Mouse (Mus musculus) A20 (cell line): Measurements from ENCODE around the gene Gabrr2.
"Not testable (repeated sequence)": the region's sequence is repeated elsewhere in the genome, so short reads cannot be mapped to it uniquely, and the experiment has no call there.

ENCODE experiments used
- DNase-seq: peaks from one replicate; pipeline ENCODE4 v3.0.0-alpha.2; 2011; ENCODE audit warnings: low read depth, low spot score

Gene Gabrr2

DNA sequence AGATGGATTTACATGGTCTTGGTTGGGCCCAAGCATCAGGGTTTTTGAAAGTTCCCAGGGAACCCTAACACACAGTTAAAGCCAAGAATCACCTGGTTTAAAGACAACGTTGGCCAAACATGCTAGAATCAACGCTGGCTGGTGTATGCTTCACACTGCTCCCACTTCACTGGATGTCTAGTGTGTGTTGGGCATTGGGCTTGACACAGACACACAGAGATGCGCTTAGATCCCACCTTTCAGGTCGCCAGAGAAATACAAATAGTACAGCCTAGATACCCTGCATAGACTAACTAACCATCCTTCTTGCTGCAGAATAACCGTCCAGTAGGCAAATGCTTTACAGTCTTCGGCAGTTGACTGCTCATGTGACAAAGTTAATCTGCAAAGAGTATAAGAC lies 7.5 kb downstream of the Gabrr2 start:
- DNase-seq = no peak

DNA sequence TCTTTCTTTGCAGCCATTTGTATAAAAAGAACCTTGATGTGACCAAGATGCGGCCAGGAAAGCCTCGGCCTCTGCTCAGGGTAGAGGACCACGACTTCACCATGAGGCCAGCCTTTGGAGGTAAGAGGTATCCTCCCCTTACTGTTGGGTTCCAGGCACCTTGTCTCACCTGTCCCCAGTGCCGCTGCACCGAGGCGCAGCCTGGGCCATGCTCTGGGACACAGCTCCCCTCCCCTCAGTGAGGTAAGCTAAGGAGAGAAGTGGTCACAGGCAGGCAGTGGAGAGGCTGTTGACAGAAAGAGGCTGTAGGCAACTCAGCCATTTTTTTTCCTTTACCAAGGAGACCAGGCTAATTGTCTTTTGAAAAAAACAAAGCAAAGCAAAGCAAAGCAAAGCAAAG lies 8.5 kb downstream of the Gabrr2 start:
- no peak for DNase-seq

- DNase-seq = peak; percentile 74
Measured at GRCm38 (mm10) chr4:33072526-33073161, 9.8 kb downstream of the Gabrr2 start.

DNA sequence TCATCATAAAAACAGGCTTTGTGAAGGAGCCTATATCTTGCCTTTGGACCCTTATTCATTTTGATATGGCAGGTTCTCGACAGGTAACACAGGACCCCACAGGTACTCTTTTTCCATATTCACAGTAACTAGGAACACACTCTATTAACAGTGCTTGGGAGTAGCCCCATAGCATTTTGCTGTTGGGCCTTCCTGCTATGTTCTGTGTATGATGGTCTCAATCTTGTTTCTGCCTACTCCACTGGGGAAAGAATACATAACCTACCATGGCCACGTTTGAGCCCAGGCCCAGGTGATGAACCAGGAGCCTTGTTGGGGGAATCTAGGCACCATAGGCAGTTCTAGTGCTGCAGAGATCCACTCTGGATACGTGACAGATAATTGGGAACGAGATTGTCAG lies 11.6 kb downstream of the Gabrr2 start:
- no peak for DNase-seq

DNA sequence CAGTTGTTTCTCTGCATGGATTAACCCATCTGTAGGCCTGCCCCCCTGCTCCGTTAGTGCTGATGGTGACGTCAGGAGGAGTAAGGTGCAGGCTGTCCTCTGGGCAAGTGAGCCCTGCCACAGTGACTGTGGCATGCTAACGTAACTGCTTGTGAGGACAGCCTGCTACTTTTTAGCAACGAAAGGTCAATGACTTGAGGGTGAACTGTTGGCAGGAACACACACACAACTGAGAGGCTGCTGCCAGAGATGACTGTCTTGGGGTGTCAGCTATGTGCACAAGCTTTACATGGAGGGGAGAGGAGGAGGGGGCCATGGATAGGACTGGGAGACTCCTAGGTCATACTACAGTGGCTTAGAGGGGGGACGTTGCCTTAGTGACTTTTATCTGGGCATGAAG lies 12.1 kb downstream of the Gabrr2 start:
- no peak for DNase-seq

GRCm38 (mm10) chr4:33075776-33076524 lies 13.2 kb downstream of the Gabrr2 start:
- no peak for DNase-seq

DNA sequence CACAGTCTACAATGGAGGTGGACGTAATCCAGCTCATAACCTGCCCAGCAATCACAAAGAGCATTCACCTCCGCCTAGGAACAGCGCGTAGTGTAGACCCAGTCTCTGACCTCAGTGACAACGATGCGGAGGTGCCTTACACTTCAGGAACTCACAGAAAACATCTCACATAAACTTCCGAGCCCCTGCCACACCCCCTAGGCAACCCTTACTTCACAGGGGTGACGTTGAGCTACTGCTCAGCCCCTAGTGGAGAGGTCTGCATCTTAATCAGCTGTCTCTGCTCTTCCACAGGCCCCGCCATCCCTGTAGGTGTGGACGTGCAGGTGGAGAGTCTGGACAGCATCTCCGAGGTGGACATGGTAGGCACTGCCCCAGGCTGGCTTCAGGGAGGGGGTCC lies 14.4 kb downstream of the Gabrr2 start:
- no peak for DNase-seq

DNA sequence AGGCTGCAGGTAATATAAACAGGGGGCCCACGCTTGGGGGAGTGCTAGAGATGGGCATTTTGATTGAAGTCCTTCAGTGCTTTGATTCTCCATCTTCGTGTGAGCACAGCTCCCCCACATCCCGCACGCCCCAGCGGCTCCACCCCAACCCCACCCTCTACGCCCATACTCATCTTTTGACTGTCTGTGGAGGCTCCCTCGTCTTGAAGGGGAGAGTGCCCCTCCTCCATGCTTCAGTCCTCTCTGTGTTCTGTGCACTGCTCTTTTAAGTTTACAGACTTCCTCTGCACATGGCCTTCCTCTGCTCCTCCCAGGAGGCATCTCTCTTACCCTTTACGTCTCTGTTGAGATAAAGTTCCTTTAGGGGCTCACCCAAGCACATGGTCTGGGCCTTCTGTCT lies 14.9 kb downstream of the Gabrr2 start:
- no peak for DNase-seq

DNA sequence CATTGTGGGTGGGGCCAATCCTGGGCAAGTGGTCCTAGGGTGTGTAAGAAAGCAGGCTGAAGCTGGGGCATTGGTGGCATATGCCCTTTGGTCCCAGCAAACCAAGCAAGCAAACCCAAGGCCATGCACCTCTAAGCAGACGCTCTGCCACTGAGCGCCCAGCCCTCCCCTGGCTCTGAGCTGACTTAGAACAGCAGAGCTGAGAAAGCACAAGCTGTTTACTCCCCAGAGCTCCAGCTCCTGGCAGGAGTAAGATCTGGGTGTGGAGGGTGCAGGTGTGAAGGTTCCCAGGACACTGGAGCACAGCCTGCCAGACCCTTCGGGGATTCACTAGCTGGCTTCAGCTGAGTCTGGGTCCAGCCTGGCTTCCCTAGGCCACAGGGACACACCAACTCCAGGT lies 15.7 kb downstream of the Gabrr2 start:
- DNase-seq = no peak

- DNase-seq = peak; percentile 62
Measured at GRCm38 (mm10) chr4:33099118-33099694, 36.4 kb downstream of the Gabrr2 start.

DNA sequence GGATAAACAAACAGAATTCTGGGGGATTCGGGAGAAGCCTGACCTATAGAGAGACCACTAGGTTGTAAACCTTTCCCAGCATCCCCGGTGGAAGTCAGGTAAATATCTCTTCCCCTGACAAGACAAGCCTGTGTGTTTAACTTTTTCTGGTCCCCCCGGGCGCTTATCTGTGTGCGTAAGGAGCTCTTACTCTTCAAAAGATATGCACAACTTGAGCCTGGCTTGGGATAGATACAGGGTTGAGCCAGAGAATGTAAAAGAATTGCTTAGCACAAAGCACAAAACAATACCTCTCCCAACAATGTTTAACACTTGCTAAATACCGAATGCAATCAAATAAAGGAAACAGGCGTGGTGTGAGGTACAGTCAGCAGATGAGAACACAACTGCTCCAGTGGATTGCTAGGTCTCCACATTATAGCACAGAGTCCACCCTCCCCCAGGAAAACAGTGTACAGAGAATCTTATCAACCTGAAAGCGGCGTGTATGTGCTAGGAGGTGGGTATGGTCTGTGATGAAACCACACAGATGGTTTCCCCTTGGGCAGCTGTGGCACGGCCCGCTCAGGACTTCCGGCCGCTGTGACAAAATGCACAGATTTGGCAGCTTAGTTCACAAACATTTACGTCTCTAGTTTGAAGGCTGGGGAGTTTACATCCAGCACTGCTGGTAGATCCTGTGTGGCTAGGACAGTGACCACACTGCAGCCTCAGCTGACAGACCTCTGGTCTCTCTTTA lies 47.1 kb downstream of the Gabrr2 start:
- no peak for DNase-seq

- peak; percentile 76 for DNase-seq
Measured at GRCm38 (mm10) chr4:33110845-33111244, 48.0 kb downstream of the Gabrr2 start.

DNA sequence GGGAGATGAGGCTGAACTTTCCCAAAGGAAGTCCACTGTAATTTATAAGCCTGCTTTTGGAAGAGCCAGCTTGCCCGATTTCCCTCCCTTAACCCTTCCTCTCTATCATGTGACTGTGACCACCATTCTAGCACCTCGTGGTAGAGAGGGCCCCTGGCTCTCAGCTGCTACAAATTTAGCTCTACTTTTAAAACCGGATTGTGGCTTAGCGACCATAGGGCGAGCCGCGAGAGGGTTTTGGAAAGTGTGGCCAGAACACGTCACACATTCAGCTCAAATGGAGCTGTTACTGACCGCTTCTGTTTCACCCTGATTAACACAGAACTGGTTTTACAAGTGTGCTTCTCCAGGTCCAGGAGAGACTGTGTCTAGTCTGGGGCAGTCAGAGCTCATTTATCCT lies 48.6 kb downstream of the Gabrr2 start:
- no peak for DNase-seq

DNA sequence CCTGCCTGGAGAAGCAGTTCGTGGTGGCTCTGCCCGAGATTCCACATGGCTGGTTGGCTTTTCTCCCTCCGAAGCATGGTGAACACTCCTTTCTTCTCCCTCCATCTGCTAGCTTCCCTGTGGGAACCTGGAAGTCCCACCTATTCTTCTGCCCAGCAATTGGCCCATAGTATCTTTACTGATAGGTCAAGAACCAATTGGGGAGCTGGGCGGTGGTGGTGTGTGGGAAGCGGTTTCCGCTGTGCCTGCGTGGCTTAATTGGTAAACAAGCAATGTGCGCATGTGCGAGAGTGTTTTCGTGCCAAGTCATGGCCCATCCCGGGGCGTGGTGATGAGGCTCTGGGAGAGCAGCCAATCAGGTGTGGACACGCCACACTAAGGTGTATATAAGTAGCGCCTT lies 50.1 kb downstream of the Gabrr2 start:
- not testable (repeated sequence) for DNase-seq

- DNase-seq = peak; percentile 72
Measured at GRCm38 (mm10) chr4:33119118-33119517, 56.3 kb downstream of the Gabrr2 start.

- peak; percentile 53 for DNase-seq
Measured at GRCm38 (mm10) chr4:33124493-33124892, 61.7 kb downstream of the Gabrr2 start.

- DNase-seq = no peak
Measured at GRCm38 (mm10) chr4:33125409-33126084, 62.7 kb downstream of the Gabrr2 start.

DNA sequence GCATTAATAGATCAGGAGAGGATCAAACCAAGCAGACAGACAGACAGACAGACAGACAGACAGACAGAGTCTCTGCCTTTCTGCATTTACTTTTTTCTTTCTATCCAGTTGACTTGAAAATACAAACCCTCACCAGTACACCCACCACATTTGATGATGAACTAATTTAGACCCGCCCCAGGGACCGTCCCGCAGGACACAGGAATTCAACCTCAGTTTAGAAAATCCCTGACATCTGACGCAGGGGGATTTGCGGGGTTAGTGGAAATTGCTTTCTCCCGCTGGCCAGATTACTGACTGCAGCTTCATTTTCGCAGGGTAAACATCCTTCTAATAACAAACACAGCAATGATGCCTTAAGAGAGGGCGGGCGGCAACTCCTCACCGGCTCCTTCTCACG lies 69.4 kb downstream of the Gabrr2 start, which contains the start of gene Gabrr1:
TSS of gene Gabrr1 (plus strand) at position 301 of the 400 bp plus-strand sequence.
- no peak for DNase-seq
